Mouse (Mus musculus): ENCODE measurements around the gene Slc22a12. TPM values are rescaled to one million over a fixed set of nuclear protein-coding genes. Genes with fewer than 3 reads are reported as not detected.

Slc22a12 gene
- total and polyA plus RNA-seq, 3 experiments, result not detected

DNA sequence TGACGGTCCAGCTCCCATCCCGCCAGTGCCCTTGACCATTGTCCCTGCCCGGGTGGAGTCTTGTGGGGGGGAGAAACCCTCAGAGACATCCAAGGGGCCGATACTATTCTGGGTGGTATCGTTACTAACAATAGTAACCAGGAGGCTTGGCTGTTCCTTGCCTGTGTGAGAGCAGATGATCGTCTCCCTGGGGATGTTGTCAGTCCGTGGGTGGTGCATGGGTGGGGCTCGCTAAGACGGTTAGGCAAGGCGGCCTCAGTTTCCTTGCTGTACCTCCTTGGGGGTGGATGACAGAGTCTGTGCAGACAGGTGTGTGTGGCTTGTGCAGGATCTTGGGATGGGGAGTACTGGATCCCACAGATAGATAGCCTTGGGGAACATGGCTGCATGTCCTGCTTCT is 35.4 kb downstream of the Slc22a12 start:
- TF ChIP-seq HCFC1 (IDR thresholded peaks at IDR 0.05; ENCODE audit: low read depth, low read length) (no peak), EP300 (IDR thresholded peaks at IDR 0.05; ENCODE audit: low read depth in 1 of 2, low read length in 2 of 2) (no peak), KAT2A (conservative IDR thresholded peaks at IDR 0.05; ENCODE audit: low read depth, low read length) (no peak), TBP (IDR thresholded peaks at IDR 0.05; ENCODE audit: low read depth, low read length) (no peak), ZKSCAN1 (IDR thresholded peaks at IDR 0.05; ENCODE audit: low read depth, low read length) (no peak), CHD2 (IDR thresholded peaks at IDR 0.05; ENCODE audit: low read length) (no peak), NELFE (IDR thresholded peaks at IDR 0.05; ENCODE audit: low read depth, low read length) (no peak), MAFK (IDR thresholded peaks at IDR 0.05; ENCODE audit: borderline replicate concordance, low read depth, low read length) (no peak), MYB (IDR thresholded peaks at IDR 0.05; ENCODE audit: low read depth, low read length) (no peak), SMC3 (IDR thresholded peaks at IDR 0.05; ENCODE audit: low read depth, low read length) (no peak), MYC (IDR thresholded peaks at IDR 0.05; ENCODE audit: low read depth, low read length) (no peak), POLR2AphosphoS2 (IDR thresholded peaks at IDR 0.05; ENCODE audit: low read length) (no peak), GABPA (IDR thresholded peaks at IDR 0.05; ENCODE audit: low read depth, low read length) (no peak), POLR2A (IDR thresholded peaks at IDR 0.05; ENCODE audit: control insufficient read depth in 1 of 2, insufficient read depth in 1 of 2, low read depth in 1 of 2, low read length in 2 of 2, poor library complexity in 1 of 2) (no peak), ZC3H11A (IDR thresholded peaks at IDR 0.05; ENCODE audit: low read depth, low read length) (no peak), E2F4 (IDR thresholded peaks at IDR 0.05; ENCODE audit: borderline replicate concordance, low read depth, low read length) (no peak), ZNF384 (IDR thresholded peaks at IDR 0.05; ENCODE audit: low read depth, low read length) (no peak)
- H3K4me3 ChIP-seq (ENCODE audit: control insufficient read depth in 1 of 2, insufficient read depth in 1 of 2, low read depth in 2 of 2, low read length in 2 of 2), result no peak overlapping the region
- no peak overlapping the region for H3K27ac ChIP-seq (ENCODE audit: control insufficient read depth, low read depth, low read length)
- H3K79me2 ChIP-seq (ENCODE audit: control insufficient read depth, insufficient read depth, low read length, poor library complexity), result no peaks in the 10 kb centered on the region
- no peaks in the 10 kb centered on the region for H3K36me3 ChIP-seq (ENCODE audit: control insufficient read depth in 1 of 2, insufficient read depth in 2 of 2, low read length in 2 of 2)
- no peak overlapping the region for H3K9ac ChIP-seq (ENCODE audit: control insufficient read depth, low read depth, low read length, poor library complexity, severe bottlenecking)
- no peaks in the 10 kb centered on the region; a peak in 1 of 4 replicates for H3K4me1 ChIP-seq (ENCODE audit: control insufficient read depth in 1 of 2, insufficient read depth in 2 of 2, low read length in 2 of 2)
- H3K9me3 ChIP-seq (replicated peaks; ENCODE audit: insufficient read depth, low read length), result no peaks in the 10 kb centered on the region
- H3K27me3 ChIP-seq (ENCODE audit: control insufficient read depth in 1 of 2, insufficient read depth in 2 of 2, low read length in 2 of 2), result 0 out of 4 replicates have a peak, but pooled peaks cover 0 to 1% of the 10 kb centered on the region in 2 experiments
- no peak for DNase-seq (ENCODE audit: low read depth, low spot score)

DNA sequence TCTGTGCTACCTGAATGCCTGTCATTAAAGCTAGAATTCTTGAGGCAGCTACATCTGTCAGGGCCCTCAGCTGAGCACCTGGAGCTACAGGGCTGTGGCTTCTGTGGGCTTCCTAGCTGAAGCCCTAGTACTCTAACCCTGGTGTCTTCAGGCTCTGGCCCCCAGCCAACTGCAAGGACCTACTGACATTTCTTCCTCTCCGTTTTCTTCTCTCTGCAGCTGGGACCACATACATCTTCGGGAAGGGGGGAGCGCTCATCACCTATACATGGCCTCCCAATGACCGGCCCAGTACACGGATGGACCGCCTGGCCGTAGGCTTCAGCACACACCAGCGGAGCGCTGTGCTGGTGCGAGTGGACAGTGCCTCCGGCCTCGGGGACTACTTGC is 38.2 kb downstream of the Slc22a12 start:
- H3K4me3 ChIP-seq (ENCODE audit: control insufficient read depth in 1 of 2, insufficient read depth in 1 of 2, low read depth in 2 of 2, low read length in 2 of 2), result no peak overlapping the region
- TF ChIP-seq MAZ (IDR thresholded peaks at IDR 0.05; ENCODE audit: low read depth, low read length) (no peak), POLR2AphosphoS5 (IDR thresholded peaks at IDR 0.05; ENCODE audit: borderline replicate concordance, low read depth, low read length) (no peak), CHD1 (IDR thresholded peaks at IDR 0.05; ENCODE audit: low read depth, low read length) (no peak)
- no peaks in the 10 kb centered on the region for H3K79me2 ChIP-seq (ENCODE audit: control insufficient read depth, insufficient read depth, low read length, poor library complexity)
- no peak overlapping the region for H3K27ac ChIP-seq (ENCODE audit: control insufficient read depth, low read depth, low read length)
- H3K4me1 ChIP-seq (ENCODE audit: control insufficient read depth in 1 of 2, insufficient read depth in 2 of 2, low read length in 2 of 2), result no peaks in the 10 kb centered on the region; a peak in 1 of 4 replicates
- H3K36me3 ChIP-seq (ENCODE audit: control insufficient read depth in 1 of 2, insufficient read depth in 2 of 2, low read length in 2 of 2), result no peaks in the 10 kb centered on the region
- H3K27me3 ChIP-seq (ENCODE audit: control insufficient read depth in 1 of 2, insufficient read depth in 2 of 2, low read length in 2 of 2), result 0 out of 4 replicates have a peak, but pooled peaks cover 0 to under 1% of the 10 kb centered on the region in 2 experiments
- no peak for DNase-seq (ENCODE audit: low read depth, low spot score)
- H3K9me3 ChIP-seq (replicated peaks; ENCODE audit: insufficient read depth, low read length), result no peaks in the 10 kb centered on the region
- no peak overlapping the region for H3K9ac ChIP-seq (ENCODE audit: control insufficient read depth, low read depth, low read length, poor library complexity, severe bottlenecking)
